In genomic region chr9:56151745-56152481, GRCm38 (mm10) we compare ENCODE assay signal across 8 mouse cellular contexts. TPM values are rescaled to one million over a fixed set of nuclear protein-coding genes. Genes with fewer than 3 reads are reported as not detected.
DNase-seq lines count a peak whose midpoint lies in the region; ATAC-seq and TF ChIP-seq lines count a peak whose summit lies in the region.

No protein-coding gene starts in this region.

- ATAC-seq in forebrain, embryonic 13.5 days, result peak; percentile 62
- ATAC-seq in kidney, embryonic 16.5 days (ENCODE audit: low FRiP score, low TSS enrichment), result peak; percentile 86; the same call in 1 of the 2 replicates
- no peak for ATAC-seq in liver, postnatal 0 days

- H3K27ac ChIP-seq in forebrain, embryonic 13.5 days, result peak overlapping the region; percentile 31; the same call in 1 of the 2 replicates
- H3K27ac ChIP-seq in forebrain, embryonic 10.5 days, result no peak overlapping the region
- peak overlapping the region; percentile 81 for H3K27ac ChIP-seq in heart, adult 2 months
- peak overlapping the region; percentile 32; the same call in 1 of the 2 replicates for H3K27ac ChIP-seq in kidney, embryonic 16.5 days (ENCODE audit: low read length)
- H3K27ac ChIP-seq in olfactory bulb, adult 2 months (ENCODE audit: insufficient read depth, low read depth, low read length), result peak overlapping the region; percentile 64
- no peak overlapping the region for H3K27ac ChIP-seq in liver, postnatal 0 days (ENCODE audit: low read depth)

- peaks cover 10% of the 10 kb centered on the region for H3K36me3 ChIP-seq in forebrain, embryonic 13.5 days (ENCODE audit: poor library complexity, severe bottlenecking)
- peaks cover 35% of the 10 kb centered on the region for H3K36me3 ChIP-seq in forebrain, embryonic 10.5 days (replicated peaks)
- peaks cover 8% of the 10 kb centered on the region for H3K36me3 ChIP-seq in heart, adult 2 months (ENCODE audit: control insufficient read depth, insufficient read depth, low read length)
- H3K36me3 ChIP-seq in kidney, embryonic 16.5 days (ENCODE audit: insufficient read depth, low read length), result peaks cover 10% of the 10 kb centered on the region
- H3K36me3 ChIP-seq in liver, postnatal 0 days (replicated peaks; ENCODE audit: insufficient read depth, low read length), result no peaks in the 10 kb centered on the region

- DNase-seq in forebrain, embryonic 10.5 days (ENCODE audit: extremely low spot score, low spot score), result no peak
- peak; percentile 83 for DNase-seq in Muller cell, postnatal 12 days (ENCODE audit: inconsistent ontology term)
- DNase-seq in heart, adult 2 months, result peak in 1 of 2 experiments; percentile 62
- DNase-seq in frontal cortex, postnatal 25 days (ENCODE audit: low spot score in 2 of 2), result no peak
- no peak for DNase-seq in liver, postnatal 0 days

- no peaks in the 10 kb centered on the region for H3K79me2 ChIP-seq in heart, adult 2 months (replicated peaks; ENCODE audit: control insufficient read depth, insufficient read depth, low read length)

- no peak overlapping the region for H3K4me2 ChIP-seq in forebrain, embryonic 13.5 days
- no peak overlapping the region for H3K4me2 ChIP-seq in kidney, embryonic 16.5 days (replicated peaks; ENCODE audit: low read depth, low read length)
- H3K4me2 ChIP-seq in liver, postnatal 0 days (ENCODE audit: low read depth, low read length), result no peak overlapping the region

- H3K9me3 ChIP-seq in forebrain, embryonic 13.5 days (replicated peaks), result no peaks in the 10 kb centered on the region
- H3K9me3 ChIP-seq in forebrain, embryonic 10.5 days, result peaks cover 5% of the 10 kb centered on the region; the same call in 1 of the 2 replicates
- no peaks in the 10 kb centered on the region for H3K9me3 ChIP-seq in kidney, embryonic 16.5 days (ENCODE audit: low read length)
- H3K9me3 ChIP-seq in liver, postnatal 0 days (ENCODE audit: low read length), result 0 out of 2 replicates have a peak, but pooled peaks cover 2% of the 10 kb centered on the region

- H3K4me1 ChIP-seq in forebrain, embryonic 13.5 days, result peaks cover 32% of the 10 kb centered on the region
- peaks cover 11% of the 10 kb centered on the region for H3K4me1 ChIP-seq in forebrain, embryonic 10.5 days
- H3K4me1 ChIP-seq in heart, adult 2 months (ENCODE audit: control insufficient read depth, insufficient read depth, low read length), result peaks cover 4% of the 10 kb centered on the region
- H3K4me1 ChIP-seq in kidney, embryonic 16.5 days (ENCODE audit: insufficient read depth, low read length), result peaks cover 27% of the 10 kb centered on the region
- H3K4me1 ChIP-seq in olfactory bulb, adult 2 months (ENCODE audit: control insufficient read depth, insufficient read depth, low read length), result peaks cover 6% of the 10 kb centered on the region; the same call in 1 of the 2 replicates
- H3K4me1 ChIP-seq in liver, postnatal 0 days (ENCODE audit: insufficient read depth), result no peaks in the 10 kb centered on the region

- intact Hi-C loops in heart, adult 2 months (cut with DNase I), result no loop called here

- TF ChIP-seq CTCF in heart, adult 2 months (IDR thresholded peaks at IDR 0.05), result no peak
- TF ChIP-seq CTCF in olfactory bulb, adult 2 months (IDR thresholded peaks at IDR 0.05; ENCODE audit: insufficient read depth, low read depth, low read length), result no peak
- no peak for TF ChIP-seq CTCF in liver, postnatal 0 days (IDR thresholded peaks at IDR 0.05; ENCODE audit: low read depth)

- H3K27me3 ChIP-seq in forebrain, embryonic 13.5 days, result no peaks in the 10 kb centered on the region
- no peaks in the 10 kb centered on the region for H3K27me3 ChIP-seq in forebrain, embryonic 10.5 days (ENCODE audit: poor library complexity, severe bottlenecking)
- no peaks in the 10 kb centered on the region for H3K27me3 ChIP-seq in heart, adult 2 months (ENCODE audit: control insufficient read depth, insufficient read depth, low read length)
- no peaks in the 10 kb centered on the region for H3K27me3 ChIP-seq in kidney, embryonic 16.5 days (ENCODE audit: insufficient read depth, low read length)
- H3K27me3 ChIP-seq in liver, postnatal 0 days (ENCODE audit: insufficient read depth, low read length), result no peaks in the 10 kb centered on the region

- TF ChIP-seq EP300 in heart, adult 2 months (IDR thresholded peaks at IDR 0.05; ENCODE audit: insufficient read depth, low read depth, low read length), result no peak
- TF ChIP-seq EP300 in liver, postnatal 0 days (IDR thresholded peaks at IDR 0.05; ENCODE audit: low read depth), result no peak

- 35% methylated on average over 7 of the region's 7 CpGs for WGBS in forebrain, embryonic 13.5 days
- 73% methylated on average over 7 of the region's 7 CpGs for WGBS in forebrain, embryonic 10.5 days
- 25% methylated on average over 7 of the region's 7 CpGs for WGBS in heart, adult 2 months
- WGBS in kidney, embryonic 16.5 days, result 37% methylated on average over 7 of the region's 7 CpGs
- WGBS in olfactory bulb, adult 2 months, result 6% methylated on average over 7 of the region's 7 CpGs
- WGBS in liver, postnatal 0 days (ENCODE audit: insufficient replicate concordance), result 57% methylated on average over 7 of the region's 7 CpGs

- no peak overlapping the region for H3K9ac ChIP-seq in forebrain, embryonic 13.5 days
- H3K9ac ChIP-seq in heart, adult 2 months (ENCODE audit: low read depth, low read length), result no peak overlapping the region
- H3K9ac ChIP-seq in kidney, embryonic 16.5 days (replicated peaks; ENCODE audit: low read length), result no peak overlapping the region
- no peak overlapping the region for H3K9ac ChIP-seq in liver, postnatal 0 days (replicated peaks)

- H3K4me3 ChIP-seq in forebrain, embryonic 13.5 days, result no peak overlapping the region
- H3K4me3 ChIP-seq in forebrain, embryonic 10.5 days, result no peak overlapping the region
- H3K4me3 ChIP-seq in heart, adult 2 months, result 0 out of 2 replicates have a peak overlapping the region, but pooled peaks have one; percentile 18
- H3K4me3 ChIP-seq in kidney, embryonic 16.5 days (ENCODE audit: low read length), result no peak overlapping the region
- H3K4me3 ChIP-seq in olfactory bulb, adult 2 months (ENCODE audit: insufficient read depth, low read depth, low read length), result no peak overlapping the region
- H3K4me3 ChIP-seq in liver, postnatal 0 days (ENCODE audit: low read depth, low read length), result no peak overlapping the region

- no peak for TF ChIP-seq POLR2A in heart, adult 2 months (IDR thresholded peaks at IDR 0.05; ENCODE audit: insufficient read depth, low read depth, low read length)
- TF ChIP-seq POLR2A in olfactory bulb, adult 2 months (IDR thresholded peaks at IDR 0.05; ENCODE audit: insufficient read depth, low read depth, low read length), result no peak

RNA-seq across cellular contexts. Expression of gene Tspan3, which starts 13.4 kb away (rescaled TPM):
- 500 and 563 TPM in 2 replicates for polyA plus RNA-seq in forebrain, embryonic 13.5 days (2015; fragmentation: Nextera tagmentation; extraction: Ambion mirVana)
- 510 and 526 TPM in 2 replicates for polyA plus RNA-seq in forebrain, embryonic 10.5 days (2016; fragmentation: Nextera tagmentation; extraction: Ambion mirVana)
- total RNA-seq in heart, adult 2 months (2021), result 100 to 1,000 TPM; 182 to 196 TPM
- polyA plus RNA-seq in heart, adult 2 months (2012; rRNA removed), result 209 and 406 TPM in 2 replicates
- 537 and 577 TPM in 2 replicates for polyA plus RNA-seq in kidney, embryonic 16.5 days (2015; fragmentation: Nextera tagmentation; extraction: Ambion mirVana)
- not detected in 2 replicates for polyA plus RNA-seq in olfactory bulb, adult 2 months (2012; ENCODE audit: insufficient read depth, insufficient read length, low replicate concordance, missing spikeins)
- polyA plus RNA-seq in liver, postnatal 0 days (2015; fragmentation: Nextera tagmentation; extraction: Ambion mirVana), result 23.1 and 23.4 TPM in 2 replicates

Comparison
In these comparisons a context has a peak if more than half of its experiments do, and no peak if none do; other contexts are left out.
1. H3K27ac ChIP-seq: peak in forebrain, embryonic 13.5 days (single experiment), heart, adult 2 months (single experiment), kidney, embryonic 16.5 days (single experiment) and olfactory bulb, adult 2 months (single experiment); none in forebrain, embryonic 10.5 days (single experiment) and liver, postnatal 0 days (single experiment).